Mouse (Mus musculus) small intestine, adult 2 months (tissue): ENCODE measurements around the gene Ralbp1. TPM values are rescaled to one million over a fixed set of nuclear protein-coding genes. Genes with fewer than 3 reads are reported as not detected.

Experiments
- H3K27ac ChIP-seq: fragments of 200-500 bp; 2 replicates; pipeline ENCODE4 v1.5.1; 2012; ENCODE audit warnings: low read depth, low read length, control low read depth, inconsistent platforms; ENCODE audit not compliant: insufficient read depth
- H3K27me3 ChIP-seq: fragments of 200-500 bp; 2 replicates; pipeline ENCODE4 v1.6.1; 2012; ENCODE audit warnings: mild to moderate bottlenecking, moderate library complexity, low read length, inconsistent platforms; ENCODE audit not compliant: control insufficient read depth, insufficient read depth
- H3K36me3 ChIP-seq: fragments of 200-500 bp; 2 replicates; pipeline ENCODE4 v1.6.1; 2012; ENCODE audit warnings: mild to moderate bottlenecking, low read length, control low read depth, inconsistent platforms; ENCODE audit not compliant: control insufficient read depth, insufficient read depth
- H3K4me1 ChIP-seq: fragments of 200-500 bp; 2 replicates; pipeline ENCODE4 v1.6.1; 2012; ENCODE audit warnings: low read length, inconsistent platforms, mixed read lengths; ENCODE audit not compliant: control insufficient read depth, insufficient read depth, insufficient read length
- H3K4me3 ChIP-seq: fragments of 200-500 bp; 2 replicates; pipeline ENCODE4 v1.5.1; 2012; ENCODE audit warnings: low read depth, mild to moderate bottlenecking, control low read depth, inconsistent platforms, low read length, moderate library complexity
- CTCF ChIP-seq: fragments of 200-500 bp; IDR thresholded peaks from 2 replicates; pipeline ENCODE4 v1.5.1; 2012; ENCODE audit warnings: low read depth, mild to moderate bottlenecking, control low read depth, inconsistent platforms, low read length, moderate library complexity, mixed read lengths; ENCODE audit not compliant: insufficient replicate concordance, insufficient read length; ENCODE audit errors: extremely low read depth
- POLR2A ChIP-seq: fragments of 200-500 bp; IDR thresholded peaks from 2 replicates; pipeline ENCODE4 v1.6.1; 2012; ENCODE audit warnings: low read depth, mild to moderate bottlenecking, control low read depth, inconsistent platforms, low read length, moderate library complexity
- WGBS: fragments of 180-500 bp; shearing (Covaris S2); methylation state at CpG from one replicate; pipeline ENCODE4 v1.1.7; 2018; 5-methylcytosine and 5-hydroxymethylcytosine counted together
- polyA plus RNA-seq: library from polyadenylated mRNA; depleted of rRNA; stranded (reverse); fragments of >200 nt; gene quantifications from 2 replicates; pipeline ENCODE4 v1.2.3, GENCODE M21; 2012

The Ralbp1 gene
- polyA plus RNA-seq, 1 experiment, result 34.1 TPM

GRCm38 (mm10) chr17:65924218-65924617 lies 38.6 kb upstream of the Ralbp1 start:
- no peak overlapping the region for H3K27ac ChIP-seq
- peaks cover 23% of the 10 kb centered on the region for H3K36me3 ChIP-seq
- H3K27me3 ChIP-seq, result no peaks in the 10 kb centered on the region
- 72% methylated on average over 5 of the region's 5 CpGs for WGBS
- H3K4me3 ChIP-seq, result no peak overlapping the region
- peaks cover 3% of the 10 kb centered on the region; the same call in 1 of the 2 replicates for H3K4me1 ChIP-seq
- no peak for TF ChIP-seq POLR2A
- no peak for TF ChIP-seq CTCF

GRCm38 (mm10) chr17:65921975-65922374 lies 36.4 kb upstream of the Ralbp1 start:
- H3K36me3 ChIP-seq, result peaks cover 23% of the 10 kb centered on the region
- TF ChIP-seq POLR2A, result no peak
- TF ChIP-seq CTCF, result no peak
- 92% methylated on average over 6 of the region's 6 CpGs for WGBS
- no peaks in the 10 kb centered on the region for H3K27me3 ChIP-seq
- peaks cover 3% of the 10 kb centered on the region; the same call in 1 of the 2 replicates for H3K4me1 ChIP-seq
- no peak overlapping the region for H3K4me3 ChIP-seq
- H3K27ac ChIP-seq, result no peak overlapping the region

- H3K4me1 ChIP-seq, result peaks cover 3% of the 10 kb centered on the region; the same call in 1 of the 2 replicates
- WGBS, result 43% methylated on average over 3 of the region's 3 CpGs
- no peak overlapping the region for H3K4me3 ChIP-seq
- H3K36me3 ChIP-seq, result peaks cover 11% of the 10 kb centered on the region
- no peak for TF ChIP-seq POLR2A
- TF ChIP-seq CTCF, result no peak
- H3K27me3 ChIP-seq, result no peaks in the 10 kb centered on the region
- no peak overlapping the region for H3K27ac ChIP-seq
These were observed 33.6 kb upstream of the Ralbp1 start for GRCm38 (mm10) chr17:65919235-65919634.

- peaks cover 13% of the 10 kb centered on the region; the same call in 1 of the 2 replicates for H3K4me1 ChIP-seq
- WGBS, result 21% methylated on average over 8 of the region's 8 CpGs
- TF ChIP-seq POLR2A (no peak), CTCF (no peak)
- no peaks in the 10 kb centered on the region for H3K36me3 ChIP-seq
- peak overlapping the region; percentile 44 for H3K27ac ChIP-seq
- no peak overlapping the region for H3K4me3 ChIP-seq
- no peaks in the 10 kb centered on the region for H3K27me3 ChIP-seq
These were observed 30.6 kb upstream of the Ralbp1 start for GRCm38 (mm10) chr17:65916135-65916668.

- no peak overlapping the region for H3K4me3 ChIP-seq
- H3K27me3 ChIP-seq, result no peaks in the 10 kb centered on the region
- H3K4me1 ChIP-seq, result peaks cover 10% of the 10 kb centered on the region; the same call in 1 of the 2 replicates
- no peaks in the 10 kb centered on the region for H3K36me3 ChIP-seq
- TF ChIP-seq POLR2A, result no peak
- 83% methylated on average over 6 of the region's 6 CpGs for WGBS
- no peak overlapping the region for H3K27ac ChIP-seq
These were observed 28.5 kb upstream of the Ralbp1 start for GRCm38 (mm10) chr17:65914083-65914482.

- 91% methylated on average over 2 of the region's 2 CpGs for WGBS
- TF ChIP-seq POLR2A (no peak), CTCF (no peak)
These were observed 26.6 kb upstream of the Ralbp1 start for GRCm38 (mm10) chr17:65912202-65912601.

GRCm38 (mm10) chr17:65911285-65912069 lies 25.9 kb upstream of the Ralbp1 start:
- TF ChIP-seq POLR2A (no peak), CTCF (no peak)
- WGBS, result 89% methylated on average over 15 of the region's 15 CpGs

More at GRCm38 (mm10) chr17:65912202-65912601, 26.6 kb upstream of the Ralbp1 start:
- Histone ChIP-seq H3K4me3 (no peak overlapping the region), H3K4me1 (peaks cover 10% of the 10 kb centered on the region; the same call in 1 of the 2 replicates), H3K27me3 (no peaks in the 10 kb centered on the region), H3K27ac (no peak overlapping the region), H3K36me3 (no peaks in the 10 kb centered on the region)

GRCm38 (mm10) chr17:65908270-65908669 lies 22.7 kb upstream of the Ralbp1 start:
- no peak overlapping the region for H3K4me3 ChIP-seq
- H3K27ac ChIP-seq, result no peak overlapping the region
- peaks cover 11% of the 10 kb centered on the region for H3K4me1 ChIP-seq
- no peaks in the 10 kb centered on the region for H3K27me3 ChIP-seq
- TF ChIP-seq POLR2A, result no peak
- TF ChIP-seq CTCF, result no peak
- no peaks in the 10 kb centered on the region for H3K36me3 ChIP-seq

More at GRCm38 (mm10) chr17:65911285-65912069, 25.9 kb upstream of the Ralbp1 start:
- H3K27me3 ChIP-seq, result no peaks in the 10 kb centered on the region
- H3K27ac ChIP-seq, result no peak overlapping the region
- H3K36me3 ChIP-seq, result no peaks in the 10 kb centered on the region
- peaks cover 12% of the 10 kb centered on the region for H3K4me1 ChIP-seq
- no peak overlapping the region for H3K4me3 ChIP-seq
